Mouse (Mus musculus) neural tube, embryonic 14.5 days (tissue): ENCODE data around the gene Mrpl24. TPM values are rescaled to one million over a fixed set of nuclear protein-coding genes. Genes with fewer than 3 reads are reported as not detected.
A peak's percentile ranks its signal among the peaks of the same experiment; 100 is the strongest.
"Not testable (repeated sequence)": the region's sequence is repeated elsewhere in the genome, so short reads cannot be mapped to it uniquely, and the experiment has no call there.

ENCODE experiments used
- ATAC-seq: fragments of 200-750 bp; cut with Nextera tagmentation; 2 replicates; pipeline ENCODE4 v1.8.0; 2017; ENCODE audit warnings: low read depth, mild to moderate bottlenecking, moderate TSS enrichment, moderate library complexity
- H3K27ac ChIP-seq: fragments of 300-500 bp; sonication (generic); 2 replicates; pipeline ENCODE4 v1.5.1; 2014; ENCODE audit warnings: low read depth, mild to moderate bottlenecking, control low read depth, low read length, moderate library complexity, mixed read lengths
- H3K27me3 ChIP-seq: fragments of 300-500 bp; sonication (generic); 2 replicates; pipeline ENCODE4 v1.6.1; 2014; ENCODE audit warnings: low read length; ENCODE audit not compliant: control insufficient read depth, insufficient read depth
- H3K36me3 ChIP-seq: fragments of 300-500 bp; sonication (generic); 2 replicates; pipeline ENCODE4 v1.6.1; 2014; ENCODE audit warnings: low read length, mixed read lengths; ENCODE audit not compliant: control insufficient read depth, insufficient read depth
- H3K4me1 ChIP-seq: fragments of 300-500 bp; sonication (generic); 2 replicates; pipeline ENCODE4 v1.6.1; 2014; ENCODE audit warnings: low read length; ENCODE audit not compliant: control insufficient read depth, insufficient read depth
- H3K4me2 ChIP-seq: fragments of 300-500 bp; sonication (generic); 2 replicates; pipeline ENCODE4 v1.6.1; 2014; ENCODE audit warnings: mild to moderate bottlenecking, low read depth, low read length, control low read depth
- H3K4me3 ChIP-seq: fragments of 300-500 bp; sonication (generic); 2 replicates; pipeline ENCODE4 v1.5.1; 2014; ENCODE audit warnings: low read depth, low read length, control low read depth, mixed read lengths
- H3K9ac ChIP-seq: fragments of 300-500 bp; sonication (generic); replicated peaks from 2 replicates; pipeline ENCODE4 v1.6.1; 2014; ENCODE audit warnings: low read depth, mild to moderate bottlenecking, control low read depth, low read length, mixed read lengths
- H3K9me3 ChIP-seq: fragments of 300-500 bp; sonication (generic); 2 replicates; pipeline ENCODE4 v1.6.1; 2016; ENCODE audit warnings: low read length; ENCODE audit not compliant: control insufficient read depth
- WGBS: fragments of 180-500 bp; shearing (Covaris S2); extraction: QIAGEN DNeasy Blood & Tissue Kit; methylation state at CpG from one replicate; pipeline ENCODE4 v1.1.7; 2014; 5-methylcytosine and 5-hydroxymethylcytosine counted together
- polyA plus RNA-seq: library from polyadenylated mRNA; unstranded; fragments of >200 nt; fragmentation: Nextera tagmentation; extraction: Ambion mirVana; gene quantifications from 2 replicates; pipeline ENCODE4 v1.2.1, GENCODE M21; 2014

Gene Mrpl24
- 53.5 and 58.9 TPM in 2 replicates for polyA plus RNA-seq

DNA sequence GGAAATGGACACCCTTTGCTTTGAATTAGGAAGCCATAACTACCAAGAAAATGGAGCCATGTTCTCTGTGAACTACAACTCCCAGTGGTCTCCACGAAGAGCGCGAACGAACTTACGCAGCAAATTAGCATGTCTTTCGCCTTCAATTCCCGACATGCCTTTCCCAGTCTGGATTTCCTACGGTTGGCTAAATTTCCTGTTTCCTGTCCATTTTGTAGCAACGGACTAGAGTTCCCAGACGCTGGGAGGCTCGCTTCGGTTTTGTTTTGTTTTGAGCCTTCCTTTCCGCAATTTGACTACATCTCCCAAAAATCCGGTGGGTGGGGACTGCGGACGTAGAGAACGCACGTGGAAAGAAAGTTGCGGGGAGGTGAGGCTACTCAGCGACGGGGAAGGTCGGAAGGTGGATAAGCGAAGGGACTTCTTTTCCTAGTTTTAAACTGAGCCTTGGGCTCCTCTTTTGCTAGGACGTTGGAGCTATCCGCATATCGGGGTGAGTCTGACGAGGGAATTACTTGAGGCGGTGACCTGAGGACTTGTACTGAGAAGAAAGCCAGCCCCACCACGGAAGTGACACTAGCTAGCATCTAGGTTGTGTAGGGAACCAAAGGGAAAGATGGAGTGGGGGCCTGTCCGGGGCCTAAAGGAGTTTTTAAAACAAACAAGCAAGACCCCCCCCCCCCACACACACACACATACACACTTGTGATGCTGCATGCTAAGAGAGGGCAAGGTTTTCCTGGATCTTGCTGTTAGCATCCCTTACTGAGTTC lies at the start of gene Mrpl24:
Mrpl24 (plus strand) TSS at position 171 of the 773 bp plus-strand sequence.
- Histone ChIP-seq H3K36me3 (peaks cover 38% of the 10 kb centered on the region), H3K9me3 (no peaks in the 10 kb centered on the region), H3K9ac (peak within 1 kb of the TSS; percentile 33), H3K4me2 (peak within 1 kb of the TSS; percentile 84), H3K4me1 (peaks cover 5% of the 10 kb centered on the region; the same call in 1 of the 2 replicates), H3K4me3 (peak within 1 kb of the TSS; percentile 60), H3K27ac (peak within 1 kb of the TSS; percentile 63; the same call in 1 of the 2 replicates), H3K27me3 (no peaks in the 10 kb centered on the region)
- peak; percentile 86 for ATAC-seq
- WGBS, result under 1% methylated on average over 30 of the region's 30 CpGs

DNA sequence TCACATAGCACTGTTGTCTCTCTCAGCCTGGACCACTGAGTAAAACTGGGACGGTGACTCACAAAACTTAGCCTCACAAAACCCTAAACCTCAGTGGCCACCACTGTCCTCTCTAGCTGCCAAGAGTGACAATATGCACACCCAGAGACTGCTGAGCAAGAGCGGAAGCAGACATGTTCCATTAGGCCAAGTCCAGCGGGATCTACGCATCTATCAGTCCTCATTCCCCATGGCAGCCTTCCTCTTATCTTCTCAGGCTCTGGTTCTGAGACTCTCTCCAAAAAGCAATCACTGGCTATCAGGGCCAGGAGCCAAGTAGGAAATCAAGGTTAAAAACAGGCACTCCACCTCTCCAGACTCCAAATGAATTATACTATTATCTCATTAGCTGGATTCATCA lies 41.6 kb upstream of the Mrpl24 start:
- no peak overlapping the region for H3K9ac ChIP-seq
- no peak overlapping the region for H3K4me2 ChIP-seq
- no peaks in the 10 kb centered on the region for H3K27me3 ChIP-seq
- H3K4me3 ChIP-seq, result no peak overlapping the region
- no peak overlapping the region for H3K27ac ChIP-seq
- no peak for ATAC-seq
- H3K36me3 ChIP-seq, result peaks cover 4% of the 10 kb centered on the region; the same call in 1 of the 2 replicates
- 93% methylated on average over 4 of the region's 4 CpGs for WGBS
- H3K9me3 ChIP-seq, result no peaks in the 10 kb centered on the region
- H3K4me1 ChIP-seq, result no peaks in the 10 kb centered on the region

DNA sequence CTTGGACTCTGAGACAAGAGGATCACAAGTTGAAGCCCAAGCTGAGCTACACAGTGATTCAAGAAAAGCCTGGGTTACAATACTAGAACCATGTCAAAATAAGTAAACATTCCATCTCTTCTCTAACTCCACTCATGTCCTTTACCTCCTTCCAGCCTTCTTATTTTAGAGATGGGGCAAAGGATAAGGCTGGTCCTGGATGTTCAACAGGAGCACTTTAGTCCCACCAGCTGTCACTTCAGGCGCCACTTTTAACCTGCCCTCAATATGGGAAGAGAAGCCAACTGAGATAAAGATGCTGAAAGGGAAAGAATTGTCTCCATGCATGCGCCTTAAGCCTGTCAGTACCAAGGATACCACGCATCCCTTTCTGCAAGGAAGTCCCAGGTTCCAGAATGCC lies 35.0 kb upstream of the Mrpl24 start:
- Histone ChIP-seq H3K27ac (no peak overlapping the region), H3K9ac (peak overlapping the region; percentile 93), H3K27me3 (no peaks in the 10 kb centered on the region; the same call in 1 of the 2 replicates)

DNA sequence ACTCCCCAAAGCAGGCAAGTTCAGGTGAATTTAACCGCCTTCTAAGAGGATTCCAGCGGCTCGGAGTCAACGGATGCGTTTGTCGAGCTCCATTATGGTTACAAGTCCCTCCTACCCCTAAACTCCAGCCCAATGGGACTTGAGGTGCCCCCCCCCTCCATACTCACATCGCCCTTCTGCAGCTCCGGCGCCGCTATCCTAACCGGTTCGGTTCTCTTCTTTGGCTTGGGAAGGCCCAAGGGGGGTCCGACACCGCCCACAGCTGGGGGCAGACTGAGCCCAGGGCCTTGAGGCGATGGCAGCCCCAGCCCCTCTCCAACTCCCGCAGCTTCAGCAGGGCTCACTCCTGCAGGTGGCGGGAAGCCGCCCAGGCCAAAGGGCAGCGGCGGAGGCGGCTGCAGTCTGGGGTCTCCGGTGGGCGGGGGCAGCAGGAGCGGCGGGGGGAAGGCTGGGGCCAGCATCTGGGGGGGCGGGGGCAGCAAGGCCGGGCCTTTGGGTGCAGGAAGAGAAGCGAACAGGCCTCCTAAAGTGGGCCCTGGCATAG lies 34.5 kb upstream of the Mrpl24 start:
- H3K4me3 ChIP-seq, result peak overlapping the region; percentile 92
- peak; percentile 1; the same call in 1 of the 2 replicates for ATAC-seq
- H3K27me3 ChIP-seq, result no peaks in the 10 kb centered on the region; the same call in 1 of the 2 replicates
- H3K9me3 ChIP-seq, result no peaks in the 10 kb centered on the region
- H3K4me1 ChIP-seq, result peaks cover 10% of the 10 kb centered on the region
- 0% methylated on average over 27 of the region's 28 CpGs for WGBS
- H3K4me2 ChIP-seq, result peak overlapping the region; percentile 75
- peak overlapping the region; percentile 81 for H3K27ac ChIP-seq
- peaks cover 4% of the 10 kb centered on the region; the same call in 1 of the 2 replicates for H3K36me3 ChIP-seq
- peak overlapping the region; percentile 93 for H3K9ac ChIP-seq

More for the DNA sequence above, 35.0 kb upstream of the Mrpl24 start:
- H3K4me2 ChIP-seq, result peak overlapping the region; percentile 75
- H3K9me3 ChIP-seq, result no peaks in the 10 kb centered on the region
- peak overlapping the region; percentile 92 for H3K4me3 ChIP-seq
- H3K4me1 ChIP-seq, result peaks cover 10% of the 10 kb centered on the region
- ATAC-seq, result no peak
- 9% methylated on average over 3 of the region's 3 CpGs for WGBS
- H3K36me3 ChIP-seq, result peaks cover 4% of the 10 kb centered on the region; the same call in 1 of the 2 replicates

DNA sequence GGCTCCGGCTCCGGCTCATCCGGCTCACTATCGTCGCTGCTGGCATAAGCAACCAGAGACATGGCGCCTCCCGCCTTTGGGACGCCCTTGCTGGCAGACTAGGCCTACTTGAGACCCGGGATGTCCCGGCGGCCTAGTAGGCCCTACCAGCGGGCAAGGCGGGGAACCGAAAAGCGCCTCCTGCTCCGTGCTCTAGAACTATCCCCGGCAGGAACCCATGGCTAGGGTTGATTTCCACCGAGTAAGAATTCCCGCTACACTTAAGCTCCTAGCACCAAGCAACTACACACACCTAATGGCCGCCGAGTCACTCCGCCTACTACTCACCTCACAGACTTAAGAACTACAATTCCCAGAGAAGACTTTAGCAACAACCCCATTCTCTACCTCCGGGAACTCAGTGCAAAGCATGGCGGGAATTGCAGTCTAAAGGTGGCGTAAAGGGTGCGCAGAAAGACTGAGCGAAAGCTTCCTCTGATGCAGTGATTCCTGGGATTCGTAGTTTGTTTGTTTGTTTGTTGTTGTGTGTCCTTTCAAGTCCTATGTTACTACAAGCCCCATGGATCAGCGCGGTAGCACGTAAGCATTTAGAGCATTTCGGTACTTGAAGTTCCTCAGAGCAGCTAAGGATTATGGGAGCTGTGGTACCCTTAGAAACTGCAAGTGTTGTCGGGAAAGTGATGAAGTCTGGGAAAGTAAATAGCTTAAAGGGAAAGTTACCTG lies 33.9 kb upstream of the Mrpl24 start, which contains the start of gene Prcc:
Prcc (minus strand) TSS at position 328 of the 723 bp plus-strand sequence.
- H3K4me3 ChIP-seq, result peak within 1 kb of the TSS; percentile 92
- peak within 1 kb of the TSS; percentile 75 for H3K4me2 ChIP-seq

DNA sequence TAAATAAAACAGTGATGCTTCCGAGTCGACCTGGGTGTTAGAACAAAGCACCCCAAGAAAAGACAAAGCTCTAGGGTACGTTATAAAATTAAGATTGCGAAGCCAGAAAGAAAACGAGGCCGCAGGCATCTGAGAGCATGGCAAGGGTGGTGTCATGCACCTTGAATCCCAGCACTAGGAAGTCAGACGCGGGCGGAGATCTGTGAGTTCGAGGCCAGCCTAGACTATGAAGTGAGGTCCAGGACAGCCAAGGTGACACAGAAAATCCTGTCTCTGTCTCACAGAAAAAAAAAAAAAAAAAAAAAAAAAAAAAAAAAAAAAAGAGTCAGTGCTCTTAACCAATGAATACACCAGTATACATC lies 33.3 kb upstream of the Mrpl24 start:
- no peak overlapping the region for H3K9ac ChIP-seq
- no peaks in the 10 kb centered on the region for H3K36me3 ChIP-seq
- H3K4me2 ChIP-seq, result peak overlapping the region; percentile 41
- no peaks in the 10 kb centered on the region for H3K9me3 ChIP-seq
- H3K4me3 ChIP-seq, result peak overlapping the region; percentile 92
- ATAC-seq, result no peak
- WGBS, result 12% methylated on average over 10 of the region's 10 CpGs
- H3K27ac ChIP-seq, result no peak overlapping the region
- no peaks in the 10 kb centered on the region; the same call in 1 of the 2 replicates for H3K27me3 ChIP-seq
- H3K4me1 ChIP-seq, result peaks cover 10% of the 10 kb centered on the region

More for the DNA sequence above, 33.9 kb upstream of the Mrpl24 start, which contains the start of gene Prcc:
- peak; percentile 98 for ATAC-seq
- WGBS, result 0% methylated on average over 33 of the region's 33 CpGs
- Histone ChIP-seq H3K27ac (peak within 1 kb of the TSS; percentile 81), H3K27me3 (no peaks in the 10 kb centered on the region; the same call in 1 of the 2 replicates), H3K4me1 (peaks cover 10% of the 10 kb centered on the region), H3K36me3 (peaks cover 2% of the 10 kb centered on the region; the same call in 1 of the 2 replicates), H3K9ac (peak within 1 kb of the TSS; percentile 93), H3K9me3 (no peaks in the 10 kb centered on the region)

DNA sequence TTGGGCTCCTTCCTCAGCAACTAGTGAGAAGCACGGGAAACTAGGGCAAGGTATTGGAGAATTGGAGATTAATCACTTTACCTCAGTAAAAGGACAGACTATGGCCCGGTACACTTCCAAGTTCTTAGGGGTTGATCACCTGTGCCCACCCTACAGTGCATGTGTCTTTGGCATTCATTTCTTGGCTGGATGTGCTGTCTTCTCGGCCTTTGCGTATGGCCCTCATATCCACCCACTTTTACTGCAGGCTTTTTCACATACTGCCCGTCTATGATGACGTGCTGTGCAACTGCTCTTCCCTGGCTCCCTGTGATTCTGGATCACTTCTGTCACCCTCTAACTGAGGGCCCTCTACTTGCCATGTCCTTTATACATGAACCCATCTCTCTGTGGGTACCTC lies 32.9 kb upstream of the Mrpl24 start:
- Histone ChIP-seq H3K4me3 (peak overlapping the region; percentile 92; the same call in 1 of the 2 replicates), H3K4me2 (peak overlapping the region; percentile 41), H3K36me3 (no peaks in the 10 kb centered on the region), H3K9me3 (no peaks in the 10 kb centered on the region), H3K27ac (no peak overlapping the region), H3K4me1 (peaks cover 10% of the 10 kb centered on the region), H3K27me3 (no peaks in the 10 kb centered on the region; the same call in 1 of the 2 replicates), H3K9ac (no peak overlapping the region)
- 87% methylated on average over 6 of the region's 6 CpGs for WGBS
- ATAC-seq, result no peak

DNA sequence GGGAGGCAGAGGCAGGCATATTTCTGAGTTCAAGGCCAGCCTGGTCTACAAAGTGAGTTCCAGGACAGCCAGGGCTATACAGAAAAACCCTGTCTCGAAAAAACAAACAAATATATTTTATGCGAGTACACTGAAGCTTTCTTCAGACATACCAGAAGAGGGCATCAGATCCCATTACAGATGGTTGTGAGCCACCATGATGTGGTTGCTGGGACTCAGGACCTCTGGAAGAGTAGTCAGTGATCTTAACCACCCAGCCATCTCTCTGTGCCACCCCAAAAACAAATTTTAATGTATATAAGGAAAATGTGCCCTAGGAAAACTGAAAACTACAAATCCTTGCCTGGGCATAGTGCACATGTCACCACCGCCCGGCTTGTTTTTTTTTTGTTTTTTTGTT lies 31.9 kb upstream of the Mrpl24 start:
- not testable (repeated sequence) for H3K4me3 ChIP-seq, H3K27ac ChIP-seq, H3K9ac ChIP-seq, H3K27me3 ChIP-seq, H3K4me2 ChIP-seq, ATAC-seq, H3K36me3 ChIP-seq, H3K9me3 ChIP-seq
- peaks cover 10% of the 10 kb centered on the region for H3K4me1 ChIP-seq
- 81% methylated on average over 4 of the region's 4 CpGs for WGBS
